Mouse (Mus musculus): ENCODE measurements around the gene Sh2d3c.

GRCm38 (mm10) chr2:32681754-32682153 is 39.1 kb upstream of the Sh2d3c start:
- no peak for TF ChIP-seq EP300 (IDR thresholded peaks at IDR 0.05; ENCODE audit: low read depth)
- TF ChIP-seq CTCF (IDR thresholded peaks at IDR 0.05; ENCODE audit: low read depth): no peak
